Mouse (Mus musculus) heart, adult 2 months (tissue): Measurements from ENCODE around the gene Ube4b.

ENCODE experiments used
- CTCF ChIP-seq: fragments of 200-600 bp; IDR thresholded peaks from 2 replicates; pipeline ENCODE4 v1.8.1; 2022; ENCODE audit warnings: antibody characterized with exemption, mild to moderate bottlenecking, moderate library complexity
- POLR2A ChIP-seq: fragments of 200-500 bp; IDR thresholded peaks from 2 replicates; pipeline ENCODE4 v1.6.1; 2011; ENCODE audit warnings: mild to moderate bottlenecking, low read depth, low read length, control low read depth; ENCODE audit not compliant: insufficient read depth

GRCm38 (mm10) chr4:149286287-149287137, 140.0 kb downstream of the Ube4b start:
- TF ChIP-seq POLR2A (no peak), CTCF (no peak)
